Mouse (Mus musculus) neural tube, embryonic 14.5 days (tissue): ENCODE measurements at regions not wholly inside any gene's neighbourhood (a gene's known extent, or its start where the extent isn't known, plus 50 kb on each side); places are given as distances from the start of the nearest gene placed in this dataset.
A peak's percentile ranks its signal among the peaks of the same experiment; 100 is the strongest.

Source experiments
- ATAC-seq: fragments of 200-750 bp; cut with Nextera tagmentation; 2 replicates; pipeline ENCODE4 v1.8.0; 2017; ENCODE audit warnings: low read depth, mild to moderate bottlenecking, moderate TSS enrichment, moderate library complexity
- H3K27ac ChIP-seq: fragments of 300-500 bp; sonication (generic); 2 replicates; pipeline ENCODE4 v1.5.1; 2014; ENCODE audit warnings: low read depth, mild to moderate bottlenecking, control low read depth, low read length, moderate library complexity, mixed read lengths
- H3K27me3 ChIP-seq: fragments of 300-500 bp; sonication (generic); 2 replicates; pipeline ENCODE4 v1.6.1; 2014; ENCODE audit warnings: low read length; ENCODE audit not compliant: control insufficient read depth, insufficient read depth
- H3K36me3 ChIP-seq: fragments of 300-500 bp; sonication (generic); 2 replicates; pipeline ENCODE4 v1.6.1; 2014; ENCODE audit warnings: low read length, mixed read lengths; ENCODE audit not compliant: control insufficient read depth, insufficient read depth
- H3K4me1 ChIP-seq: fragments of 300-500 bp; sonication (generic); 2 replicates; pipeline ENCODE4 v1.6.1; 2014; ENCODE audit warnings: low read length; ENCODE audit not compliant: control insufficient read depth, insufficient read depth
- H3K4me2 ChIP-seq: fragments of 300-500 bp; sonication (generic); 2 replicates; pipeline ENCODE4 v1.6.1; 2014; ENCODE audit warnings: mild to moderate bottlenecking, low read depth, low read length, control low read depth
- H3K4me3 ChIP-seq: fragments of 300-500 bp; sonication (generic); 2 replicates; pipeline ENCODE4 v1.5.1; 2014; ENCODE audit warnings: low read depth, low read length, control low read depth, mixed read lengths
- H3K9ac ChIP-seq: fragments of 300-500 bp; sonication (generic); replicated peaks from 2 replicates; pipeline ENCODE4 v1.6.1; 2014; ENCODE audit warnings: low read depth, mild to moderate bottlenecking, control low read depth, low read length, mixed read lengths
- H3K9me3 ChIP-seq: fragments of 300-500 bp; sonication (generic); 2 replicates; pipeline ENCODE4 v1.6.1; 2016; ENCODE audit warnings: low read length; ENCODE audit not compliant: control insufficient read depth
- WGBS: fragments of 180-500 bp; shearing (Covaris S2); extraction: QIAGEN DNeasy Blood & Tissue Kit; methylation state at CpG from one replicate; pipeline ENCODE4 v1.1.7; 2014; 5-methylcytosine and 5-hydroxymethylcytosine counted together

- WGBS, result 63% methylated on average over 14 of the region's 14 CpGs
- H3K4me3 ChIP-seq, result no peak overlapping the region
- peak; percentile 77; the same call in 1 of the 2 replicates for ATAC-seq
These were observed 244.0 kb downstream of the C1d start for GRCm38 (mm10) chr11:17501120-17502043.

GRCm38 (mm10) chr11:17502052-17502451 is 244.7 kb downstream of the C1d start:
- 89% methylated on average over 7 of the region's 7 CpGs for WGBS

More at GRCm38 (mm10) chr11:17501120-17502043, 244.0 kb downstream of the C1d start:
- Histone ChIP-seq H3K9ac (no peak overlapping the region), H3K36me3 (no peaks in the 10 kb centered on the region), H3K27ac (no peak overlapping the region), H3K9me3 (no peaks in the 10 kb centered on the region), H3K4me2 (no peak overlapping the region), H3K4me1 (peaks cover 3% of the 10 kb centered on the region; the same call in 1 of the 2 replicates), H3K27me3 (no peaks in the 10 kb centered on the region)

GRCm38 (mm10) chr11:17522220-17522919 is 265.0 kb downstream of the C1d start:
- no peaks in the 10 kb centered on the region for H3K36me3 ChIP-seq
- ATAC-seq, result no peak
- H3K27ac ChIP-seq, result no peak overlapping the region
- no peak overlapping the region for H3K4me3 ChIP-seq
- no peak overlapping the region for H3K9ac ChIP-seq
- H3K9me3 ChIP-seq, result no peaks in the 10 kb centered on the region
- H3K4me2 ChIP-seq, result no peak overlapping the region
- 60% methylated on average over 12 of the region's 12 CpGs for WGBS
- no peaks in the 10 kb centered on the region for H3K4me1 ChIP-seq
- no peaks in the 10 kb centered on the region for H3K27me3 ChIP-seq

More at GRCm38 (mm10) chr11:17502052-17502451, 244.7 kb downstream of the C1d start:
- no peaks in the 10 kb centered on the region for H3K36me3 ChIP-seq
- no peak overlapping the region for H3K4me3 ChIP-seq
- no peaks in the 10 kb centered on the region for H3K27me3 ChIP-seq
- no peak overlapping the region for H3K4me2 ChIP-seq
- H3K9ac ChIP-seq, result no peak overlapping the region
- no peaks in the 10 kb centered on the region for H3K9me3 ChIP-seq
- H3K4me1 ChIP-seq, result peaks cover 3% of the 10 kb centered on the region; the same call in 1 of the 2 replicates
- no peak overlapping the region for H3K27ac ChIP-seq
- no peak for ATAC-seq

- H3K4me1 ChIP-seq, result no peaks in the 10 kb centered on the region
- H3K9me3 ChIP-seq, result no peaks in the 10 kb centered on the region
- no peak overlapping the region for H3K27ac ChIP-seq
- no peak for ATAC-seq
- WGBS, result 94% methylated on average over 4 of the region's 4 CpGs
- no peaks in the 10 kb centered on the region for H3K36me3 ChIP-seq
- no peak overlapping the region for H3K4me3 ChIP-seq
- no peaks in the 10 kb centered on the region for H3K27me3 ChIP-seq
- H3K9ac ChIP-seq, result no peak overlapping the region
- no peak overlapping the region for H3K4me2 ChIP-seq
These were observed 265.9 kb downstream of the C1d start for GRCm38 (mm10) chr11:17523329-17523728.

GRCm38 (mm10) chr11:17524985-17525775 is 267.8 kb downstream of the C1d start:
- 36% methylated on average over 7 of the region's 7 CpGs for WGBS
- H3K27ac ChIP-seq, result no peak overlapping the region
- no peaks in the 10 kb centered on the region for H3K9me3 ChIP-seq
- H3K9ac ChIP-seq, result no peak overlapping the region
- no peak overlapping the region for H3K4me3 ChIP-seq
- no peak for ATAC-seq
- H3K27me3 ChIP-seq, result no peaks in the 10 kb centered on the region
- no peaks in the 10 kb centered on the region for H3K4me1 ChIP-seq
- H3K36me3 ChIP-seq, result no peaks in the 10 kb centered on the region
- H3K4me2 ChIP-seq, result no peak overlapping the region

GRCm38 (mm10) chr11:17526476-17526875 is 269.1 kb downstream of the C1d start:
- Histone ChIP-seq H3K4me2 (no peak overlapping the region), H3K27ac (no peak overlapping the region), H3K36me3 (no peaks in the 10 kb centered on the region), H3K4me3 (no peak overlapping the region), H3K27me3 (no peaks in the 10 kb centered on the region), H3K4me1 (no peaks in the 10 kb centered on the region), H3K9me3 (no peaks in the 10 kb centered on the region), H3K9ac (no peak overlapping the region)
- ATAC-seq, result peak; percentile 38; the same call in 1 of the 2 replicates
- 51% methylated on average over 5 of the region's 5 CpGs for WGBS

GRCm38 (mm10) chr11:17528609-17529008 is 271.2 kb downstream of the C1d start:
- H3K4me2 ChIP-seq, result no peak overlapping the region
- no peaks in the 10 kb centered on the region for H3K4me1 ChIP-seq
- 83% methylated on average over 6 of the region's 6 CpGs for WGBS
- no peak overlapping the region for H3K9ac ChIP-seq
- no peaks in the 10 kb centered on the region for H3K27me3 ChIP-seq
- no peaks in the 10 kb centered on the region for H3K36me3 ChIP-seq
- no peaks in the 10 kb centered on the region for H3K9me3 ChIP-seq
- H3K4me3 ChIP-seq, result no peak overlapping the region
- ATAC-seq, result no peak
- no peak overlapping the region for H3K27ac ChIP-seq

- H3K4me1 ChIP-seq, result no peaks in the 10 kb centered on the region
- no peak for ATAC-seq
- no peak overlapping the region for H3K9ac ChIP-seq
- WGBS, result 73% methylated on average over 3 of the region's 3 CpGs
- no peaks in the 10 kb centered on the region for H3K9me3 ChIP-seq
- no peak overlapping the region for H3K4me3 ChIP-seq
- no peaks in the 10 kb centered on the region for H3K36me3 ChIP-seq
- H3K4me2 ChIP-seq, result no peak overlapping the region
- no peak overlapping the region for H3K27ac ChIP-seq
- H3K27me3 ChIP-seq, result no peaks in the 10 kb centered on the region
These were observed 276.3 kb downstream of the C1d start for GRCm38 (mm10) chr11:17533706-17534105.
